Mouse (Mus musculus): Measurements from ENCODE around the gene Tnn.

Tnn gene

GRCm38 (mm10) chr1:160082647-160083046, 70.7 kb downstream of the Tnn start:
- DNase-seq (ENCODE audit: low read depth in 1 of 2, low spot score in 2 of 2): no peak

DNA sequence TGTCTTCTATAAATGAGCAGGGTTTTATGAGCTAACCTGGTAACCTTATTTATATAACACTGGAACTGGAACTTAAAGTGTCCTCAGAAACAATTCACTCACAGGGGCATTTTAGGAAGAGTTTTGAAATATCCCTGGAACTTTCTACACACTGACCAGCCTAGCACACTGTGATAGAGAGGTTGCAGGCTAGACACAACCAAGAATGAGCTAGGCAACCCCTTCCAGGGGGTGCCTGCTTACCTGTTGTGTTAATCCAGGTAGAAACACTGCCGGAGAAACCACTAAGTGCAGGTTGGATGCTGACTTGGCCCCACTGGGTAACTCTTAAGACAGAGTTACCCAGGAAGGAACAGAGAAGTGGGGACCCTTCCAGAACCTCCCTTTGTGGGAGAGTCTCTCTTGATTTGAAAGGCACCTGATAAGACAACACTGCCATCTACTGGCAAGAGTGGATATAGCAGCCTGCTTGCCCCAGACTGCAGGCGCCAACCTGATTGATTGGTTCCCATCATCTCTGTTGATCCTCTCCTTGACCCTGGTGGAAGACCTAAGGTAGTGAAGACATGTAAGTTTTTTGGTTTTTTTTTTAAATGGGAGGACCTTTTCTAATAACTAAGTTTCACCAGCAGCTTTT, 72.5 kb downstream of the Tnn start:
- peak; percentile 42 to 75 for DNase-seq (ENCODE audit: low read depth in 1 of 2, low spot score in 2 of 2)

GRCm38 (mm10) chr1:160078882-160079661, 74.3 kb downstream of the Tnn start:
- peak; percentile 47 to 51 for DNase-seq (ENCODE audit: low read depth in 1 of 2, low spot score in 2 of 2)

- no peak for DNase-seq (ENCODE audit: low read depth in 1 of 2, low spot score in 2 of 2)
Measured at GRCm38 (mm10) chr1:160064547-160065144, 88.7 kb downstream of the Tnn start.

DNA sequence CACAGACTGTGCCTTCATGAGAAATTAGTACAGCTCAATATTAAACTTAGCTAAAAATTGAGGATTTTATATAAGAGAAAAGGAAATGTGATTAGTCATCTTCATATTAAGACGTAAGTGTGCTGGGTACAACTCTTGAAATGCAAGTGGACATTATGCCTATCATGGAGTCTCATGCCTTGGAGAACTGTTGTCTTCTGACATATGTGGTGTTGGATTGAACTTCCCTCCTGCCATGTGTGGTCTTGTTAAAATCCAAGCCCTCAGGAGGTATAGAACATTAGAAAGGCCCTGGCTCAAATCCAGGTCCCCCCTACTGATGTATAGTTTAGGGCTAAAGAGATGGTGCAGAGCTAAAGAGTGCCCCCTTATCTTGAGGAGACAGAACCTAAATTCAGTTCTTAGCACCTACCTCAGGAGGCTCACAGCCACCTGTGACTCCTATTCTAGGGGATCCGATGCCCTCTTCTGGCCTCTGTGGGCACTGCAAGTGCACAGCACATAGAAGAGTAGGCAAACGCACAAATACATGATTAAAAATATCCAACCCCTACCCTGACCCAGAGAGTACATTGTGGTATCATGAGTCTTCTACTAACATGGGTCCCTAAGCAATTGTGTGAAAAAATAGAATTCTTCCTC, 91.5 kb downstream of the Tnn start:
- DNase-seq (ENCODE audit: low read depth in 1 of 2, low spot score in 2 of 2): peak in 1 of 2 experiments; percentile 46

DNA sequence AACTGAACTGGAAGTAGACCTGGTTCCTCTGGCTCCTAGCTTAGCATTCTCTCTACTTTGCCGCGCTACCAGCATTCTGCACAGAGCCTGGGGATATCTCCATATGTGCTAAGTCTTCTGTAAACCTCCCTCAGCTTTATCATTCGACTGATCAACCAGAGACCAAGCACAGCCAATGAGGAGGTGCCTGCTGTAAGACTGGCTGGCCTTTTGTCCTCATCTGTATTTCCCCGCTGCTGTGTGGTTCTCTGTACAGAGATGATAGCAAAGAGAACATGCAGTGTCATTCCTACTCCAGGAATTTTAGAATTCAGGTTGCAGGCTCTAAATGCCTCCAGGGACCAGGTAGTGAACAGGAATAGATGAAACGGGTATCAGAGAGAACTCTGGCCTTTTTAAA, 92.1 kb downstream of the Tnn start:
- DNase-seq (ENCODE audit: low read depth in 1 of 2, low spot score in 2 of 2): no peak

- DNase-seq (ENCODE audit: low read depth in 1 of 2, low spot score in 2 of 2): no peak
Measured at GRCm38 (mm10) chr1:160060542-160060941, 92.8 kb downstream of the Tnn start.

- DNase-seq (ENCODE audit: low read depth in 1 of 2, low spot score in 2 of 2): no peak
Measured at GRCm38 (mm10) chr1:160059908-160060307, 93.5 kb downstream of the Tnn start.

- DNase-seq (ENCODE audit: low read depth in 1 of 2, low spot score in 2 of 2): no peak
Measured at GRCm38 (mm10) chr1:160057657-160058056, 95.7 kb downstream of the Tnn start.

GRCm38 (mm10) chr1:160054366-160055078, 98.9 kb downstream of the Tnn start:
- no peak for DNase-seq (ENCODE audit: low read depth in 1 of 2, low spot score in 2 of 2)

DNA sequence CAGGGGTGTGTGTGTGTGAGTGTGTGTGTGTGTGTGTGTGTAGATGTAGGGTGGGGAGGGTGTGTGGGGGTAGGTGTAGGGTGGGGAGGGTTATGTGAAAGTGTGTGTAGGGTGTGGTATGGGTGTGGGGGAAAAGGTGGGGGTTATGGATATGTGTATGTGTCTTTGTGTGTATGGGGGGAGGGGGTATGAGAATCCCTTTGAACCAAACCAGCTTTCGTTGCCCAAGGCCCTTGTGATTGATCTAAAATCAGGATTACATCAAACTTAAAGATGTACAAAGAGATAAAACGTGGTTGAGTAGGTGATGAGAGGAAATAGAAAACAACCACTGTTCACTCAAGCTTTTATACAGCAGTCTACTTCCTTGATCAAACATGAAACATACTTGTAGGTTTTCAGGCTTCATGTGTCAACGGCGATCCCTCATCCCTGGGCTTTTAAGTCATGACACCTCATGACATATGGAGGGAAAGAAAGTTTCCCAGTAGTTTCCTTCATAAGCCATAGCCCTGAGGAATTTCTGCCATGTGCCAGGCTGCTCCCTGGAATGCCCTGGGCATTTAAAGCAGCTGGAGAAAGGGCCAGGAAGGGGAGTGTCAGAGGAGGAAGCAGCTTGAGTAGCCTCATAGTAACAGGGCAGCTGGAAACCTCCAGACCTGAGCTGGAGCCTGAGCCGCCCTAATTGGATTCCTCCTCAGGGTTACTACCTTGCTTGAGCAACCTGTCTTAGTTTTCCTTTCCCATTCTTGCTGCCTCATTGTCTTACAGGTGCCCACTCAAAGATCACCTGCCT, 99.7 kb downstream of the Tnn start:
- no peak for DNase-seq (ENCODE audit: low read depth in 1 of 2, low spot score in 2 of 2)

DNA sequence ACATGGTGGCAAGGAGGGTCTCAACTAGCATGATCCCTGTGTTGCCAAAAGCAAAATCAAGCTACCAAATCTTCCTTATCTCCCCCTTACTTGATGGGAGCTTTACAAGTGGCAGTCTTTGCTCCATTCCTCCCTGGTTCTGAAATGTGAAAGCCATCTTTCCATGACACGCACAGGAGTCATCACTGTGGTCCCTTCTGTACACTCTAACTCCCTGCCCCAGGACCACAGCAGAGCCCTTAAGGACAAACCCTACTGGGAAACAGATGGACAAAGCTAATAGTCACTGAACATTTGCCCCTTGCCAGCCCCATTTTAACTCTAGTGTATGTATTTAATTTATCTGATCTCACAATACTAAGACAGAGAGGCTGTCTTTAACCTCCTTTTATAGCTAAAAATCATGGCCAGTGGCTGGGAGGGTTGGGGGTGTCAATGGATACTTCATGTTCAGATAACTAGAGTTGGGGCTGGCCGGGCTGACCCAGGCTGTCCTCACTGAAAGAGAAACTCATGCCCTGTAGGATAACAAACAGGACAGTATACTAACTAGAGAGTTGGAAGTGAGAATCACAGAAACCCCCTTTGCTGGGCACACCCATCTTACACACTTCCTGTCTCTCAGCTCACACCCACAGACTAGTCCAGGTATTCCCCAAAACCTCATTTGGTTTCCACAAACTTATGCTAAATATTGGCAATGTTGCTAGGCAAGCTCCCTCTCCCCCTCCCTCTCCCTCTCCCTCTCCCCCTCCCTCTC, 100.6 kb downstream of the Tnn start:
- DNase-seq (ENCODE audit: low read depth in 1 of 2, low spot score in 2 of 2): peak; percentile 22 to 54

- no peak for DNase-seq (ENCODE audit: low read depth in 1 of 2, low spot score in 2 of 2)
Measured at GRCm38 (mm10) chr1:160050898-160051297, 102.5 kb downstream of the Tnn start.

DNA sequence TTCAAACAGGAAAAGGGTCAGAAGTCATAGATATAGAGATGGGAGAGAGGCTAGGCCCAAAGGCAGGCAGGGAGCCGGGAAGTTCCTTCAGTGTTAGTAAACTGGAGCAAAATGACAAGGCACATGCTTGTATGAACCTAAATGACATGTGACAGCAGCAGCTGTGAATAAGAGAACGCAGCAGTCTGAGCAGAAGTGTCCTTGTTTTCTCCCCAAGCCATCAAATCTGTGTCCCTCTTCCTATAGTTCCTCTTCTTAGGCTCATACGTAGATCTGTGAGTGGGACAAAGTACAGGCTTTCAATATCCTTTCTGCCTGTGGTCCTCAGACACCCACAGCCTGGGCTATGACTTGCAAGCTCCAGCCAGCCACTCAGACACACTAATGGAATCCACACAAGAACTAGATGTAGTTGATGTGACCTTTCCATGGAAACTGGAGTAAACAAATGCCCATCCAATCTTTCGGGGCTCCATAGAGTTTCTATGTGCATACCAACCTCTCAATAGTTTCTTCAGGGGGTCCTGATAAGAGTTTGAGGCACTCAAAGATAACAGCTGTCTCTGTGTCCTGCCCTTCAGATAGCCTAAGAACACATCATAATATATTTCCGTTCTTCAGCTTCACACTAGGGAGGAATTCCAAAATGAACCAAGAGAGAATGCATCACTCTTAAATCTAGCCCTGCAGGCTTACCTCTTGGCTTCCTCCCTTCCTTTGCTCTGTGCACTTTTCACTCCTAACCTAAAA, 104.1 kb downstream of the Tnn start:
- DNase-seq (ENCODE audit: low read depth in 1 of 2, low spot score in 2 of 2): no peak

DNA sequence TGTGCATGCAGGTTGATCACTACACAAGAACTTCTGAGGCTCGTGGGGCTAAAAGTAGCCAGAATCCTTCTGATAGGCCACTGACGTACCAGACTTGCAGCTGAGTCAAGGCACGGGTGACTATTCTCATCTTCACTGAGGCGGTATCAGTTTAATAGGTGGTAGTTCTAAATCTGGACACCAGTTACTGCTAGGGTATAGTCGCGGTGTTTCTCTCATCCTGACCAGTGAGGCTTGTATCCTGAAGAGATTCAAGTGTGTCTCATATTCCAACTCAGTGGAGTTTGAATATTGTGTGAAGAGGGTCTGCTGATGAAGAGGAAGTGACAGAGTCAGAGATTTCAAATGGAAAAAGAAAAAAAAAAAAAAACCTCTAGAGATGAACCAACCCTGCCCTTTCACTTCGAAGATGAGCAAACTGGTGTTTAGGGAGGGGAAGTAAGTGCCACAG, 105.9 kb downstream of the Tnn start:
- no peak for DNase-seq (ENCODE audit: low read depth in 1 of 2, low spot score in 2 of 2)

GRCm38 (mm10) chr1:160046786-160047185, 106.6 kb downstream of the Tnn start:
- no peak for DNase-seq (ENCODE audit: low read depth in 1 of 2, low spot score in 2 of 2)

DNA sequence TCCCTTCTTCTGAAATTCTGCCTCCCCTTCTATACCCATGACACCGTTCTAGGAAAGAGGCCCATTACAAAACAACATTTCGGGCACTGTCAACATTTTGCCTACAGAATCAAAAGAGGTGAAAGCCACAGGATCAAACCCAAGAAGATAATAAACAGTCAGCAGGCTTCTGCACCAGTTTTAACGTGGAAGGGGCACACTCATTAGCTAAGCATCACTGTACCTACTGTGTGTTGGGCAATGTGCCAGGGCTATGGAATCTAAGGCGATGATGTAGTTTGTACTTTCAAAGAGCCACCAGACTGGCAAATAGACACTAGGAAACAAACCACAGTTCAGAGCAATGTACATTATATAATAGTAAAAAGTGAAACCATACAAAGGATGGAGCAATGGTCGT, 107.4 kb downstream of the Tnn start:
- DNase-seq (ENCODE audit: low read depth in 1 of 2, low spot score in 2 of 2): no peak

DNA sequence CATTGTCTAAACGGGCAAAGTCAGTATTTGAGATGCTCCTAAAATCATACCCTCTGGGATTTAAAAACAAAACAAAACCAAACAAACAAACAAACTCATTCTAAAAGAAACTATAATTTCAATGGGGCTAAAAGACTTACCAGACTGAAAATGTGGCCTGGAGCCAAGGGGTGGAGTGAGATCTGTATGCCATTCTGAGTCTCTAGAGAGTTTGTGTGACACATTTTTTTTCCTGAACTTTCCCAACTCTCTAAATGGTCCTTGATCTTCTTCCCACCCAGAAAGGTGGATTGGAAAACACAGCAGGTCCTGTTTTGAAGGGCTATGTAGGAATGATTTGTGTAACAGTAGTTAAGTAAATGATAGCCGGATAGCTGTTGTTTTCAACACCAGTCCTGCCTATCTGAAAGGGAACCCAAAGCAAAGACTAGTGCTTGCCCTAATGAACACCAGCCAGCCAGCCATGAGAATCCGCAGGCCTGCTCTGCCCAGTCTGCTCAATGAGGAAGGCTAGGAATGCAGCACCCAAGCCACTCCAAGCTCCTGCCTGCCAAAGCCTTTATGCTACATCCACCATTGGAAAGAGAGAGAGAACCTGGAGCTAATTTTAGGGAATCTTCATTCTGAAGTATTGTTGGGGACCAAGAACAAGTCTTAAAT, 108.2 kb downstream of the Tnn start:
- no peak for DNase-seq (ENCODE audit: low read depth in 1 of 2, low spot score in 2 of 2)

Measured in monocyte, adult 2 months (primary cell).